Mouse (Mus musculus) heart, embryonic 11.5 days (tissue): Measurements from ENCODE around the gene Zfp618. TPM values are rescaled to one million over a fixed set of nuclear protein-coding genes. Genes with fewer than 3 reads are reported as not detected.

Experiments
- ATAC-seq: fragments of 200-750 bp; cut with Nextera tagmentation; replicated peaks from 2 replicates; pipeline ENCODE4 v1.8.0; 2017; ENCODE audit warnings: moderate library complexity; ENCODE audit not compliant: insufficient number of reproducible peaks, low FRiP score, low TSS enrichment
- H3K27ac ChIP-seq: fragments of 300-500 bp; sonication (generic); 2 replicates; pipeline ENCODE4 v1.5.1; 2014; ENCODE audit warnings: mild to moderate bottlenecking, low read depth, low read length
- H3K27me3 ChIP-seq: fragments of 300-500 bp; sonication (generic); 2 replicates; pipeline ENCODE4 v1.6.1; 2014; ENCODE audit warnings: mild to moderate bottlenecking, low read length, mixed read lengths; ENCODE audit not compliant: control insufficient read depth, insufficient read depth
- H3K36me3 ChIP-seq: fragments of 300-500 bp; sonication (generic); 2 replicates; pipeline ENCODE4 v1.6.1; 2014; ENCODE audit warnings: mild to moderate bottlenecking, low read length, moderate library complexity, mixed read lengths; ENCODE audit not compliant: control insufficient read depth, insufficient read depth
- H3K4me1 ChIP-seq: fragments of 300-500 bp; sonication (generic); 2 replicates; pipeline ENCODE4 v1.6.1; 2014; ENCODE audit warnings: low read length; ENCODE audit not compliant: control insufficient read depth, insufficient read depth
- H3K4me2 ChIP-seq: fragments of 300-500 bp; sonication (generic); 2 replicates; pipeline ENCODE4 v1.6.1; 2014; ENCODE audit warnings: mild to moderate bottlenecking, moderate library complexity
- H3K4me3 ChIP-seq: fragments of 300-500 bp; sonication (generic); 2 replicates; pipeline ENCODE4 v1.5.1; 2014; ENCODE audit warnings: low read depth, low read length
- H3K9ac ChIP-seq: fragments of 300-500 bp; sonication (generic); 2 replicates; pipeline ENCODE4 v1.6.1; 2014; ENCODE audit warnings: mild to moderate bottlenecking, low read depth, low read length, moderate library complexity
- H3K9me3 ChIP-seq: fragments of 300-500 bp; sonication (generic); replicated peaks from 2 replicates; pipeline ENCODE4 v1.6.1; 2016; ENCODE audit warnings: low read length; ENCODE audit not compliant: control insufficient read depth
- WGBS: fragments of 180-500 bp; shearing (Covaris S2); extraction: QIAGEN DNeasy Blood & Tissue Kit; methylation state at CpG from one replicate; pipeline ENCODE4 v1.1.7; 2014; ENCODE audit not compliant: insufficient replicate concordance; 5-methylcytosine and 5-hydroxymethylcytosine counted together
- polyA plus RNA-seq: library from polyadenylated mRNA; unstranded; fragments of >200 nt; fragmentation: Nextera tagmentation; extraction: Ambion mirVana; gene quantifications from 2 replicates; pipeline ENCODE4 v1.2.1, GENCODE M21; 2014

Gene Zfp618
- polyA plus RNA-seq, 1 experiment from 2014 or later: 11.6 TPM

DNA sequence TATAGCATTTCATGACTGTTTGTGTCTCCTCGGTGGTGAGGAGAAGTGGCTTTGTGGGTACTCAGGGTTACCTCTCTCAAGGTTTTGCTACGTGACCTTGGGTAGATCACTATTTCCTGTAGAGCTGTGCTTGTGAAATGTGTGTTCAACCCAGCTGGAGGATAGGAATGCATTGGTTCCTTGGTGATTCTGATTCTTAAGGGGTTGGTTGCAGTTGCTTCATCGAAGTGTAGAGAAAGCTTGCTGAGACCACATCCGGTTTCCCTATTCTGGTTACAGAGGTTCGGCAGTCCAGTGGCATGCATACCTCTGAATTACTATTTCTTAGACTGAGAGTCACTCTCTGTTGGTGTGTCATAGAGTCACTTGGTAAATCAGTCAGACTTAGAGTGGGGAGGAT, 4.2 kb downstream of the Zfp618 start:
- no peaks in the 10 kb centered on the region for H3K9me3 ChIP-seq
- no peak overlapping the region for H3K27ac ChIP-seq
- no peaks in the 10 kb centered on the region for H3K36me3 ChIP-seq
- no peak overlapping the region for H3K4me3 ChIP-seq
- no peak for ATAC-seq
- no peak overlapping the region for H3K4me2 ChIP-seq
- WGBS: 86% methylated on average over 5 of the region's 5 CpGs
- H3K9ac ChIP-seq: no peak overlapping the region
- no peaks in the 10 kb centered on the region for H3K27me3 ChIP-seq
- H3K4me1 ChIP-seq: no peaks in the 10 kb centered on the region; the same call in 1 of the 2 replicates

DNA sequence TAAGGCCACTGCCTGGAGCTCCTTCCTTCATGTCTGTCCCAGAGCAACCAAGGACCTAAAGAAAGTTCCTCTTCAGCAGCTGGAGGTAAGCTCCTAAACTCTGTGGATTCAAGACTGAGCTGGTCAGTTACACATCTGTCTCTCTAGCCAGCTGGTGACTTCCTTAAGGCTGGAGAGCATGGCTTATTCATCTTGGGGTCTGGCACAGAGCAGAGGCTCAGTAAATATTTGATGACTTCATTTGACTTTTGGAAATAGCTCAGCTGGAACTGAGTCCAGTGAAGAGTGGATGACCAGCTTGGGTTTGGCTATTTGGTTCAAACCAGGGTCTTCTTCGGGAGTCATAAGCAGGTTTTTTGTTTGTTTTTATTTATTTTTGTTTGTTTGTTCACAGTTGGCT, 6.6 kb downstream of the Zfp618 start:
- H3K27ac ChIP-seq: no peak overlapping the region
- H3K4me3 ChIP-seq: no peak overlapping the region
- peaks cover 3% of the 10 kb centered on the region; the same call in 1 of the 2 replicates for H3K4me1 ChIP-seq
- 78% methylated on average over 1 of the region's 1 CpGs for WGBS
- no peaks in the 10 kb centered on the region for H3K9me3 ChIP-seq
- ATAC-seq: no peak
- H3K27me3 ChIP-seq: no peaks in the 10 kb centered on the region
- H3K36me3 ChIP-seq: no peaks in the 10 kb centered on the region
- H3K9ac ChIP-seq: no peak overlapping the region
- no peak overlapping the region for H3K4me2 ChIP-seq

GRCm38 (mm10) chr4:62973086-62973485, 7.7 kb downstream of the Zfp618 start:
- Histone ChIP-seq H3K4me1 (peaks cover 3% of the 10 kb centered on the region; the same call in 1 of the 2 replicates), H3K27ac (no peak overlapping the region), H3K9me3 (no peaks in the 10 kb centered on the region), H3K4me3 (no peak overlapping the region), H3K9ac (no peak overlapping the region), H3K27me3 (no peaks in the 10 kb centered on the region), H3K36me3 (no peaks in the 10 kb centered on the region), H3K4me2 (no peak overlapping the region)
- WGBS: 80% methylated on average over 3 of the region's 3 CpGs
- ATAC-seq: no peak

- H3K4me1 ChIP-seq: peaks cover 3% of the 10 kb centered on the region; the same call in 1 of the 2 replicates
- H3K4me3 ChIP-seq: no peak overlapping the region
- no peak overlapping the region for H3K9ac ChIP-seq
- H3K27me3 ChIP-seq: no peaks in the 10 kb centered on the region
- no peaks in the 10 kb centered on the region for H3K36me3 ChIP-seq
- no peaks in the 10 kb centered on the region for H3K9me3 ChIP-seq
- WGBS: 80% methylated on average over 2 of the region's 2 CpGs
- H3K4me2 ChIP-seq: no peak overlapping the region
- no peak overlapping the region for H3K27ac ChIP-seq
- no peak for ATAC-seq
These were observed 9.5 kb downstream of the Zfp618 start for GRCm38 (mm10) chr4:62974901-62975300.

DNA sequence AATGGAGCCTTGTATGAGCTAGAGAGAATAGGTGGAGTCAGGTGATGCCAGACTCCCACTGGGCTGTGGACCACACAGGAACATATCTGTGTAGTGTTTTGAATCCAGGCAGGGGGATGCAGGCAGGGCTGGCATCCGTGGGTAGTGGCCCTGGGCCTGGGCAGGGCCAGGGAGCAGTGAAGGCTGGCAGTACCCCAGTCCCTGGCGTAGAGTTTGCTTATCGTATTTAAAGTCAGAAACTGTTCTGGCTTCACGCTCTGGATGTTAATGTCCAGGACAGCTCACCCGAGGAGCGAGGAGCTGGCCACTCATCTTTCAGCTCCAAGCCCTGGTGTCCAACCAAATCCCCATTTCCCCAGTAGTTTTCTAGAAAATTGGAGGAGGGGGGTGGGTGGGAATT, 10.2 kb downstream of the Zfp618 start:
- WGBS: 79% methylated on average over 6 of the region's 6 CpGs
- Histone ChIP-seq H3K4me3 (no peak overlapping the region), H3K27me3 (no peaks in the 10 kb centered on the region), H3K9me3 (no peaks in the 10 kb centered on the region), H3K27ac (no peak overlapping the region), H3K4me1 (peaks cover 3% of the 10 kb centered on the region; the same call in 1 of the 2 replicates), H3K9ac (no peak overlapping the region), H3K4me2 (no peak overlapping the region), H3K36me3 (no peaks in the 10 kb centered on the region)
- no peak for ATAC-seq

DNA sequence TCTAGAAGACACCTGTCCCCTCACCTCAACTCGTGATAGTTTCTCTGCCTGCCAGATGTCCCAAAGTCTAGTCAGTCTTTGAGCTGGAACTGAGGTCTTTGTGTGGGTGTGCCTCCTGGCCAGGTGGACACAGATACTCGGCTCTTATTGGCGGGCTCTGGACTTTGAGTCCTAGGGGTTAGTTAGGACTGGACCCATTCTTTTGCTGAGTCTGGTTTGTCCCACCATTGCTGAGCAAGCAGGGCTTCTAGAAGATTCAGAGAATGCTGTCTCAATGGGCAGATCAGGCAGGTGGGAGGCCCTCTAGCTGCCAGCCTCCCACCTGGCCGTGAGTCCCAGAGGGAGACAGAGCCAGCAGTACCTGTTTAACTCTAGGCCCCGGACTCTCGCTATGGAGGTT, 12.1 kb downstream of the Zfp618 start:
- Histone ChIP-seq H3K27me3 (no peaks in the 10 kb centered on the region), H3K9ac (no peak overlapping the region), H3K36me3 (no peaks in the 10 kb centered on the region), H3K27ac (no peak overlapping the region), H3K4me1 (peaks cover 3% of the 10 kb centered on the region; the same call in 1 of the 2 replicates), H3K4me3 (no peak overlapping the region), H3K4me2 (no peak overlapping the region), H3K9me3 (no peaks in the 10 kb centered on the region)
- 78% methylated on average over 6 of the region's 6 CpGs for WGBS
- no peak for ATAC-seq

DNA sequence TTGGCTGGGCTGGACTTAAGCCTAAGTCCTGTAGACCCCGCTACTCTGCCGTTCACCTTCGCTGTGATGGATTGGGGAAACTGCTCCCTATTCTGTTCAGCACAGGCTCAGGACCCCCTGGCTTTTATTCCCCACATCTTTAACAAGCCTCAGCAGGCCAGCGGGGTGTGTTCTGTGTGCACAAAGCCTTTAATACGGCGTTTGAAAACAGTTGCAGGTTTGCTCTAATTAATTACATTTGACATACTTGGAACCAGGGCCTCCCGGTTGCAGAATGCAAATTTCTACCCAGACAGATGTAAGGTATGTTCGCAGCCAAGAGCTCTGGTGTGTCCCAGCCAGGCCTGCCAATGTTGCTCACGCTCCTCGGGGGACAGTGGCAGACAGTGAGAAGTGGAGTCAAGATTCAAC, 13.1 kb downstream of the Zfp618 start:
- 80% methylated on average over 10 of the region's 10 CpGs for WGBS

GRCm38 (mm10) chr4:62981572-62981971, 16.2 kb downstream of the Zfp618 start:
- no peak overlapping the region for H3K27ac ChIP-seq
- H3K9me3 ChIP-seq: no peaks in the 10 kb centered on the region
- WGBS: 79% methylated on average over 2 of the region's 2 CpGs
- no peak overlapping the region for H3K9ac ChIP-seq
- no peaks in the 10 kb centered on the region for H3K4me1 ChIP-seq
- H3K36me3 ChIP-seq: no peaks in the 10 kb centered on the region
- H3K27me3 ChIP-seq: no peaks in the 10 kb centered on the region
- H3K4me3 ChIP-seq: no peak overlapping the region
- no peak overlapping the region for H3K4me2 ChIP-seq
- no peak for ATAC-seq

More for the DNA sequence above, 13.1 kb downstream of the Zfp618 start:
- Histone ChIP-seq H3K4me2 (no peak overlapping the region), H3K4me1 (peaks cover 3% of the 10 kb centered on the region; the same call in 1 of the 2 replicates), H3K27ac (no peak overlapping the region), H3K27me3 (no peaks in the 10 kb centered on the region), H3K9me3 (no peaks in the 10 kb centered on the region), H3K36me3 (no peaks in the 10 kb centered on the region), H3K4me3 (no peak overlapping the region), H3K9ac (no peak overlapping the region)
- no peak for ATAC-seq

DNA sequence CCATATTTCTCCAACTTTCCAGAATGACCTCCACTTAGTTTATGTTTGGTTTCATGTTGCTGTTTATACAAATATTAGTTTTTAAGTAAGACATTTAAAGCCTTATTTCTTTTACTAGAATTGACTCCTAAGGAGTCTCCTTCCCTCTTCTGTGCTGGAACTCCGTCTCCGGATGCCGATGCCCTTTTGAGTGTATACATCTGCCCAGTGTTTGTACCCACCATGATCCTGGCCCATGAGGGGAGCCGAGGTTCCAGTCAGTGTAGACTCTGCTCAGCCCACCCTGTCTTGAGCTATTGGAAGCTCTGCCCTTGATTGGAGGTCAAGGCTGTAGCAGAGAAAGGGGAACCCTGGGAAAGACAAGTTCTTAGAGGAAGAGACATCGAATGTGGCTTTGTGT, 18.2 kb downstream of the Zfp618 start:
- Histone ChIP-seq H3K4me3 (no peak overlapping the region), H3K36me3 (no peaks in the 10 kb centered on the region), H3K4me1 (no peaks in the 10 kb centered on the region), H3K9me3 (no peaks in the 10 kb centered on the region), H3K27ac (no peak overlapping the region), H3K9ac (no peak overlapping the region), H3K27me3 (no peaks in the 10 kb centered on the region), H3K4me2 (no peak overlapping the region)
- 86% methylated on average over 5 of the region's 5 CpGs for WGBS
- no peak for ATAC-seq
